Mouse (Mus musculus) forebrain, embryonic 16.5 days (tissue): ENCODE results near the gene Tmem107. TPM values are rescaled to one million over a fixed set of nuclear protein-coding genes. Genes with fewer than 3 reads are reported as not detected.
A peak's percentile ranks its signal among the peaks of the same experiment; 100 is the strongest.

Experiments
- ATAC-seq: fragments of 200-750 bp; cut with Nextera tagmentation; 2 replicates; pipeline ENCODE4 v1.8.0; 2017; ENCODE audit warnings: mild to moderate bottlenecking, moderate library complexity
- H3K27ac ChIP-seq: fragments of 300-500 bp; sonication (generic); 2 replicates; pipeline ENCODE4 v1.5.1; 2014; ENCODE audit warnings: low read length, control low read depth
- H3K27me3 ChIP-seq: fragments of 300-500 bp; sonication (generic); replicated peaks from 2 replicates; pipeline ENCODE4 v1.6.1; 2014; ENCODE audit warnings: low read length; ENCODE audit not compliant: control insufficient read depth, insufficient read depth
- H3K36me3 ChIP-seq: fragments of 300-500 bp; sonication (generic); 2 replicates; pipeline ENCODE4 v1.6.1; 2014; ENCODE audit not compliant: control insufficient read depth, insufficient read depth
- H3K4me1 ChIP-seq: fragments of 300-500 bp; sonication (generic); replicated peaks from 2 replicates; pipeline ENCODE4 v1.6.1; 2014; ENCODE audit warnings: low read length; ENCODE audit not compliant: control insufficient read depth, insufficient read depth
- H3K4me2 ChIP-seq: fragments of 300-500 bp; sonication (generic); 2 replicates; pipeline ENCODE4 v1.6.1; 2014; ENCODE audit warnings: mild to moderate bottlenecking, low read length, control low read depth
- H3K4me3 ChIP-seq: fragments of 300-500 bp; sonication (generic); replicated peaks from 2 replicates; pipeline ENCODE4 v1.5.1; 2014; ENCODE audit warnings: mild to moderate bottlenecking, low read length, control low read depth
- H3K9ac ChIP-seq: fragments of 300-500 bp; sonication (generic); replicated peaks from 2 replicates; pipeline ENCODE4 v1.6.1; 2014; ENCODE audit warnings: low read depth, low read length, control low read depth
- H3K9me3 ChIP-seq: fragments of 300-500 bp; sonication (generic); 2 replicates; pipeline ENCODE4 v1.6.1; 2016; ENCODE audit warnings: low read length; ENCODE audit not compliant: control insufficient read depth
- WGBS: fragments of 180-500 bp; shearing (Covaris S2); extraction: QIAGEN DNeasy Blood & Tissue Kit; methylation state at CpG from one replicate; pipeline ENCODE4 v1.1.7; 2014; 5-methylcytosine and 5-hydroxymethylcytosine counted together
- polyA plus RNA-seq: library from polyadenylated mRNA; unstranded; fragments of >200 nt; fragmentation: Nextera tagmentation; extraction: Ambion mirVana; gene quantifications from 2 replicates; pipeline ENCODE4 v1.2.1, GENCODE M21; 2015

Tmem107 gene
- polyA plus RNA-seq, 1 experiment from 2014 or later: 48.4 TPM

DNA sequence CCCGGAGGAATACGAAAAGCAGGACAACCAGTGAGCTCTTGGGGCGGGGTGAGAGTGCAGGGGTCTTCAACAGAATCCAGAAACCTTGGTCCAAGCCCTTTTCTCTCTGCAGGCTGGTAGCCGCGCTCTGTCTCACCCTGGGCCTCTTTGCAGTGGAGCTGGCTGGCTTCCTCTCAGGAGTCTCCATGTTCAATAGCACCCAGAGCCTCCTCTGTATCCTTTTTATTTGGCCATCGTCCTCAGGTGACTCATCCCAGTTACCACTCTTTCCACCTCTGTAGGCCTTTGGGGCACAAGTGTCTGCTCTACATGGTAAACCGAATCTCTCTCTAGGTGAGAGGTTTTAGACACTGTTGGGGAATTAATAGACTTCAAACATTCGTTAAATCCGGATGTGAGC is 656 bp downstream of the Tmem107 start:
- peaks cover 35% of the 10 kb centered on the region for H3K4me1 ChIP-seq
- 22% methylated on average over 9 of the region's 9 CpGs for WGBS
- H3K4me2 ChIP-seq: peak overlapping the region; percentile 93
- no peaks in the 10 kb centered on the region for H3K27me3 ChIP-seq
- peak overlapping the region; percentile 72 for H3K4me3 ChIP-seq
- ATAC-seq: no peak
- peak overlapping the region; percentile 92 for H3K27ac ChIP-seq
- H3K9me3 ChIP-seq: no peaks in the 10 kb centered on the region
- peak overlapping the region; percentile 87 for H3K9ac ChIP-seq
- H3K36me3 ChIP-seq: no peaks in the 10 kb centered on the region

DNA sequence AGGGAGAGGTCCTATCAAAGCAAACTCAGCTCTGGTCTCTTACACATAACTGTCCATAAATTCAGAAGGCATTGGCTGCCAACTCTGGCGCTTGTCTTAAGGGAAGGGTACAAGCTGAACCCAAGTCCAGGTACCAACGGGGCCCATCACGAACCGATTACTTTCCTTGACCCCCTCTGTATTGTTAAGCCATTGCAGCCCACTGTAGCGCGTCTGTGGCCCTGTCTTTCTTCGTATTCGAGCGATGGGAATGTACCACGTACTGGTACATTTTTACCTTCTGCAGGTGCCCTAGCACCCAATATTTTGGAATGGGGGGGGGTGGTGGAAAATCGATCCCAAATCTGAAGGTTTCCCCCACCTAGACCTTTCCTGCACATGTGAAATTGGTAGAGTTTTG is 1.6 kb downstream of the Tmem107 start:
- Histone ChIP-seq H3K36me3 (no peaks in the 10 kb centered on the region), H3K4me1 (peaks cover 27% of the 10 kb centered on the region), H3K27ac (peak overlapping the region; percentile 97), H3K4me3 (peak overlapping the region; percentile 38), H3K9me3 (no peaks in the 10 kb centered on the region), H3K27me3 (no peaks in the 10 kb centered on the region), H3K9ac (peak overlapping the region; percentile 65; the same call in 1 of the 2 replicates), H3K4me2 (peak overlapping the region; percentile 51)
- ATAC-seq: no peak
- WGBS: 84% methylated on average over 11 of the region's 11 CpGs

DNA sequence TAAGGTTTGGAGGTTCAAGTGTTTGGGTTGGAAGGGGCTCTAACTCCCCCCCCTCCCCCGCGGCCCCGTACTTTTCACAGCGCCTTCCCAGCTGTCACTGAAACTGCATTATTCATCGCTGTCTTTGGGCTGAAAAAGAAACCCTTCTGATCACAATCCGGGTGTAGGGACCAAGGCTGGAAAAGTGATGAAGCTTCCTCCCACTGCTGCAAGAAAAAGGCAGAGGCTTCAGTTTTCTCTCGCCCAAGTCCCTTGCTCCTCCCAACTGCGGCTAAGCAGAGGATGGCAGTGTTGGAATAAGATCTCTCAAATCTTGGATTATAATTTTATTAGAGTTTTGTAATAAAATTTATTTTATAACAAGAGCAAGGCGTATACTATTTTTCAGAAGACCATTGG is 2.1 kb downstream of the Tmem107 start:
- ATAC-seq: no peak
- WGBS: 11% methylated on average over 9 of the region's 9 CpGs

DNA sequence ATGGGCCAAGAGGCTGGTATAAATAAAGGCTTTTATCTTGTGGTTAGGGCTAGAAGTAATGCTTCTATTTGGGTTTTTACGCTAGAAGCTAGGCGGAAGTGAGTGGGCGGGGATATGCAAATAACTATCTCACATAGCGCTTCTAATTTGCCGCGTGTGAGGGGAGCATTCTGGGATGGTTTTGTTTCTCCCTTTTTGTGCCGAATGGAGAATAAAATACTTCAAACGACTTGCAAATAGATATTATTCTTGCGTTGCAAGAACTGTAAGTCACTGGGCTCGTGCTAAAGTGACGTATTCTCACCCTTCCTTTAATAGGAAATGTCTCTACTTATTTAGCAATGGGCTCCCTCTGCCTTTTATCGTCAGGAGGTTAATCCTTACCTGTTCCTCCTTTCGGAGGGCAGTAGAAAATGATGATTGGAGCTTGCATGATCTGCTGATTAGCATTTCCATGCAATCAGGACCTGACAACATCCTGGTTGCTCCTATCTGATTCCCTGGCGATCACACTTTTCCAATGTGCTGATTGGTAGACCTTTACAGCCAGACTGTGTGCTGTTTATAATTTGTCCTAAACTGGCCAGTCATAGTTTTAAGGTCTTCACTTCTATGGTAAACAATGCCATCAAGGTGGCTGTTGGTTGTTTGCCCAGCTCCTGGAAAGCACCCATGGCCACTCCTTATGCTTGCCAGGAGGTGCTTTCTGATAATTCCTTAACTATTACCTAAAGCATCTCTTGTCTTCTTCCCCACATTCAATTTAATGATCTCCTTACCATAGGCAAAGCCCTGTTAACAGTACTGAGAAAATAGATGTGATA is 2.7 kb downstream of the Tmem107 start:
- H3K27me3 ChIP-seq: no peaks in the 10 kb centered on the region
- no peaks in the 10 kb centered on the region for H3K36me3 ChIP-seq
- under 1% methylated on average over 14 of the region's 14 CpGs for WGBS
- peak overlapping the region; percentile 97 for H3K27ac ChIP-seq
- H3K4me1 ChIP-seq: peaks cover 27% of the 10 kb centered on the region
- H3K9me3 ChIP-seq: no peaks in the 10 kb centered on the region
- peak overlapping the region; percentile 65 for H3K9ac ChIP-seq
- H3K4me2 ChIP-seq: peak overlapping the region; percentile 51
- H3K4me3 ChIP-seq: peak overlapping the region; percentile 38
- peak; percentile 78 for ATAC-seq

More for the DNA sequence above, 2.1 kb downstream of the Tmem107 start:
- no peaks in the 10 kb centered on the region for H3K36me3 ChIP-seq
- H3K9ac ChIP-seq: peak overlapping the region; percentile 65
- peaks cover 27% of the 10 kb centered on the region for H3K4me1 ChIP-seq
- H3K27me3 ChIP-seq: no peaks in the 10 kb centered on the region
- no peaks in the 10 kb centered on the region for H3K9me3 ChIP-seq
- peak overlapping the region; percentile 38 for H3K4me3 ChIP-seq
- peak overlapping the region; percentile 97 for H3K27ac ChIP-seq
- H3K4me2 ChIP-seq: peak overlapping the region; percentile 51

DNA sequence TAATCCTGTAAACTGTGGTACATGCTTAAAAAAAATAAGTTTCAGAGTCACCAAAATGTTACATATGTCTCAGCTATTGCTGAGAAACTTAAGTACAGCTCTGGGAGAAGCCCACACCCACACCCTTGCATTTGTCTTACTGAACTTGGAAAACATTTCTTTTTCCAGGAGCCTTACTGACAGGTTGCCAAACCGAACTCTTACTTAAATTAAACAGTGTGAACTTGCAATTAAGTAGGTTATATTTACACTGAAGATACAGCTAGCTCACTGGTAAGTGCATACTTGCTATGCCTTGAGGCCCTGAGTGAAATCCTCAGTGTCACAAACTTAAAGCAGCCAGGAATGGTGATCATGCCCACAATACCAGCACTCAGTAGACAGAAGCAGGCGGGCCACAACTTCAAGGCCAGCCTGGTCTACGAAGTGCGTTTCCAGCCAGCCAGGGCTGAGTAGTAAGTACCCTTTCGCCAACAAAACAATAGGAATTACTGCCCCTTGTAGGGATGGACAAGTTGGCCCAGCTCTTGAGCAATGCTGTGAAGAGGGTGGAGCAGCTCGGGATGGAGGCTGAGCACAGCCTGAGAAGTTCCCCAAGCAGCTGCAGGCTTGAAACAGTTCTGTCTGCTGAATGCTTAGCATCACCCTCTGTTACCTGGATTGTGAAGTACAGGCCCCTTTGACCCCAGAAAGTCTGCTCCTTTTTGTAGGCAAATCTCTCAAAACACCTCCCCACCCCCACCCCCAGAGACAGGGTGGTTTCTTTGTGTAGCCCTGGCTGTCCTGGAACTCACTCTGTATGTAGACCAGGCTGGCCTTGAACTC is 3.6 kb downstream of the Tmem107 start:
- Histone ChIP-seq H3K4me2 (no peak overlapping the region; the same call in 1 of the 2 replicates), H3K4me3 (no peak overlapping the region), H3K27me3 (no peaks in the 10 kb centered on the region), H3K36me3 (no peaks in the 10 kb centered on the region), H3K27ac (peak overlapping the region; percentile 56), H3K9ac (no peak overlapping the region), H3K9me3 (no peaks in the 10 kb centered on the region), H3K4me1 (peaks cover 27% of the 10 kb centered on the region)
- WGBS: 33% methylated on average over 6 of the region's 6 CpGs
- no peak for ATAC-seq

DNA sequence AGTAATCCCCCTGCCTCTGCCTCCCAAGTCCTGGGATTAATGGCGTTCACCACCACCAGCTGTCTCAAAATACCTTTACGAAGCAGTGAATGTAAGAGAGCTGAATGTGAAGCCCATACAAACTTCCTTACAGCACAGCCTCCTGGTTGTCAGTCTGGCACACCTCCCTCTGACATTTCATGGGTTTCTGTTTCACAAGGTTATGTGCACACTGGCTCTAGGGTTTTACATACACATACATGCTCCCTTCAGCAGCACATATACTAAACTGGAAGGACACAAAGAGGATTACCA is 4.1 kb downstream of the Tmem107 start:
- H3K4me1 ChIP-seq: peaks cover 26% of the 10 kb centered on the region
- H3K9me3 ChIP-seq: no peaks in the 10 kb centered on the region
- H3K27ac ChIP-seq: no peak overlapping the region; the same call in 1 of the 2 replicates
- H3K4me3 ChIP-seq: no peak overlapping the region
- WGBS: 48% methylated on average over 2 of the region's 2 CpGs
- no peak overlapping the region for H3K9ac ChIP-seq
- no peaks in the 10 kb centered on the region for H3K27me3 ChIP-seq
- no peaks in the 10 kb centered on the region for H3K36me3 ChIP-seq
- ATAC-seq: no peak
- no peak overlapping the region for H3K4me2 ChIP-seq

DNA sequence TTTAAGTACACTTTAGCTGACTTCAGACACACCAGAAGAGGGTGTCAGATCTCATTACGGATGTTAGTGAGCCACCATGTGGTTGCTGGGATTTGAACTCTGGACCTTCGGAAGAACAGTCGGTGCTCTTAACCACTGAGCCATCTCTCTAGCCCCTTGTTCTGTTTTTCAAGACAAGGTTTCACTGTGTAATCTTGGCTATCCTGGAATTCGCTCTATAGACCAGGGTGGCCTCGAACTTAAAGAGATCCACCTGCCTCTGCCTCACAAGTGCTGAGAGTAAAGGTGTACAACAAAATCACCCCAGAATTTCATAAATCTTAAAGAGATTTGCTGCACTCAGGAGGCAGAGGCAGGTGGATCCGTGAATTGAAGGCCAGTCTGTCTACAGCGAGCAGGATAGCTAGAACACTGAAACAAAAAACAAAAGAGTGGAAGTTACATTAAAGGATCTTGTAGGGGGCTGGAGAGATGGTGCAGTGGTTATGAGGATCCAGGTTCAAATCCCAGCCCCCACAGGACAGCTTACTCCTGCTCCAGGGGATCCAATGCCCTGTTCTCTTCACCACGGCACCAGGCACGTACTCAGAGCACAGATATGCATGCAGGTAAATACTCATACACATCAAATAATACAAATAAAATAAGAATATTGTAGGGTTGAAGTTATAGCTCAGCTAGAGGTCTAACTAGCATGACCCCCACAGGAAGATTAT is 5.3 kb downstream of the Tmem107 start:
- 47% methylated on average over 8 of the region's 9 CpGs for whole genome bisulfite sequencing
- Histone ChIP-seq H3K9me3 (no peaks in the 10 kb centered on the region), H3K36me3 (no peaks in the 10 kb centered on the region), H3K4me3 (no peak overlapping the region), H3K4me1 (peaks cover 22% of the 10 kb centered on the region), H3K27me3 (no peaks in the 10 kb centered on the region), H3K9ac (no peak overlapping the region), H3K4me2 (no peak overlapping the region), H3K27ac (no peak overlapping the region)
- ATAC-seq: no peak

DNA sequence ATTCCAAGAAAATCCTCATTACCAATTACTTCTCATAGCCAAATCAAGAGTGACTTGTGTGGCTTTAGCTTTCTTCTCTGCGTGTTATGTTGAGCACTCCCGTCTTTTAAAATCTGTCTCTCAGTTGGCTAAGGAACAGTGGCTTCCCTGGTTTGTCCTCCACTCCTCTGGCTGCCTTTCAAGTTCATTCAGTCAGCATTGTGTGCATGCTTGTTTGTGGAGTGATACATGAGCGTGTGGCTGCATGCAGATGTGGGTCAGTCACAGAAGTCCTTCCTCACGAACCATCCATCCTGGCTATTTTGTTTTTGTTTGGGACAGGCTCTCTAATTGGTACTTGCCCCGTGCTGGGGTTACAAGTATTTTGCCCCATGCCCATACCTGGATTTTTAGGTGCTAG is 6.0 kb downstream of the Tmem107 start:
- Histone ChIP-seq H3K9ac (no peak overlapping the region), H3K9me3 (no peaks in the 10 kb centered on the region), H3K4me1 (peaks cover 15% of the 10 kb centered on the region), H3K4me2 (no peak overlapping the region), H3K27me3 (no peaks in the 10 kb centered on the region), H3K4me3 (no peak overlapping the region), H3K36me3 (no peaks in the 10 kb centered on the region), H3K27ac (no peak overlapping the region)
- WGBS: 43% methylated on average over 5 of the region's 5 CpGs
- ATAC-seq: no peak

DNA sequence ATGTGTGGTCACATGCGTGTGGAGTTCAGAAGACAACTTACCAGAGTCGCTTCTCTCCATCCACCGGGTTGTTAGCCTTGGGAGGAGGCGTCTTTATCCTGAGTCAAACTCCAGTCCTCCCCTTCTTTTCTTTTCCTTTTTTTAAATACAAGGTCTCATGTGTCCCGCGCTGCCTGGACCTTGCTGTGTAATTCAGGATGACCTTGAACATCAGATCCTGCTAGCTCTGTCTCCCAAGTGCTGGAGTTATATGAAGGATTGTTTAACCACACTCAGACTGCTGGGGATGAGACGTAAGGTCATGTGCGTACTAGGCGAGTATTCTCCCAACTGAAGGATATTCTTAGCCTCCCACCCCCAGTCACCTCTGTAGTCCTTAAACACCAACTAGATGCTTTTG is 6.7 kb downstream of the Tmem107 start:
- ATAC-seq: no peak
- Histone ChIP-seq H3K4me3 (no peak overlapping the region), H3K27me3 (no peaks in the 10 kb centered on the region), H3K4me2 (no peak overlapping the region), H3K27ac (no peak overlapping the region), H3K36me3 (no peaks in the 10 kb centered on the region), H3K9me3 (no peaks in the 10 kb centered on the region), H3K4me1 (peaks cover 10% of the 10 kb centered on the region), H3K9ac (no peak overlapping the region)
- WGBS: 83% methylated on average over 9 of the region's 9 CpGs
